Mouse (Mus musculus) olfactory bulb, adult 2 months (tissue): ENCODE measurements around the gene Tas2r118.

Experiments used
- CTCF ChIP-seq: fragments of 200-500 bp; IDR thresholded peaks from 2 replicates; pipeline ENCODE4 v1.5.1; 2012; ENCODE audit warnings: low read depth, mild to moderate bottlenecking, low read length, moderate library complexity; ENCODE audit not compliant: insufficient read depth
- POLR2A ChIP-seq: fragments of 200-500 bp; IDR thresholded peaks from 2 replicates; pipeline ENCODE4 v1.6.1; 2012; ENCODE audit warnings: mild to moderate bottlenecking, low read depth, low read length, moderate library complexity; ENCODE audit not compliant: insufficient read depth

GRCm38 (mm10) chr6:23965925-23966324 is 3.9 kb downstream of the Tas2r118 start:
- TF ChIP-seq CTCF, result no peak
- no peak for TF ChIP-seq POLR2A
